Mouse (Mus musculus): ENCODE measurements at regions not wholly inside any gene's neighbourhood (a gene's known extent, or its start where the extent isn't known, plus 50 kb on each side); places are given as distances from the start of the nearest gene placed in this dataset.

DNA sequence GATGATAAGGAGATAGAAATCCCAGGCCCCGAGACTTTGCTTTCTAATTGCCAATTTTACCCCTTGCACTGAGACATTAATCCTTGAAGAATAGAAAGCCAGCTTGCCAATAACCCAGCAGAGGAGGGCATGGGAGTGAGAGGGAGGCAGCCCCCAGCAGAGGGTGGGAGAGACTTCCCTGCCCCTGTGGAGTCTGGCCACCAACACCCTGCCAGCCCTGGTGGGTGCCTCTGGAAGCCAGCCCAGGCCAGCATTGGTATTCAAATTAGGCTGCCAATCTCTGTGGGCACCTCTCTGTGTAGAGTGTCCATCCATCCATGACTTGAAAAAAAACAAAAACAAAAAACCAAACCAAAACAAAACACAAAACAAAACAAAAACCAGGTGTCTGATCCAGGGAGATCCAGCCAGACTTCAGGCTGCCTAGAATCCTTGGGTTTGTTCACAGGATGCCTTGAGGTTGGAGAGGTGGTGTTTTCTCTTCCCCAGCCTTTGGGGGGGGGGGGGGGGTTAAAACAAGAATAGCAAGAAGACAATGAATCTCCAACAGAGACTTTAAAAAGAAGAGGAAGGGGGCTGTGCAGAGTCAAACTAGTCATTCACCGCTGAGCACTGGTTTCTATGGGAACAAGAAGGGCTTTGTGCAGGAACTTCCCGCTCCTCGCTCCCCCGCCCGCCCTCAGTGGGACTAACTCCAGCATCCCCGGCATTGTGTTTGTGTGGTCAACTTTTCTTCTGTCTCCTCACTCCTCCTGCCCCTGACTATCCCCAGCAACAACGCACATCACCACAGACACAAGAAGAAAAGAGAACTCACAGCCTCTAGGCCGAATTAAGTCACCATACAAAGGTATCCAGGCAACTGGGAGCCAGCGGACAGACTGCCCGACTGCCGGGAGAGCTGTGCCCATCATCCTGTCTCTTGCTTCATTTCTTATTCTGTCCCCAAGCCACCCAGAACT, 236.3 kb upstream of the Pabpc6 start:
- DNase-seq: peak; percentile 23 to 64

DNA sequence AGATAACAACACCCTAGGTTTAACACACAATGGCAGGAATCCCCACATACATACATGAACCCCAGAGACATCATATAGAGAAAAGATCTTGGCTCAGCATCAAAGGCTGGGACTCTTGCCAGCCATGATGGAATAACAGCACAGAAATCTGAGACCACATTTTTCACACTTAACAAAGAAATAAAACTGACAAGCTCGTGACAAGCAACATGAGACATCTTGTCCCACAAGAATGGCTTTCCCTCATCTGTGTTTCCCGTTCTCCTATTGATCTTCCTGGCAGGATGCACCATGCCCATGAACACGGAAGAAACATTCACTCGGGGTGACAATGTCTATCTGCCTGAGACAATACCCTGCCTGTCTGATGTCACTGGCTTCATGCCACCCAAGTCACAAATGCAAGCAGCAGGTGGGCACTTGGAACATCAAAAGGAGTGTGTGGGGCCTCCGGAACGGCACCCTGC, 235.0 kb upstream of the Pabpc6 start:
- DNase-seq: peak; percentile 12 to 40

DNA sequence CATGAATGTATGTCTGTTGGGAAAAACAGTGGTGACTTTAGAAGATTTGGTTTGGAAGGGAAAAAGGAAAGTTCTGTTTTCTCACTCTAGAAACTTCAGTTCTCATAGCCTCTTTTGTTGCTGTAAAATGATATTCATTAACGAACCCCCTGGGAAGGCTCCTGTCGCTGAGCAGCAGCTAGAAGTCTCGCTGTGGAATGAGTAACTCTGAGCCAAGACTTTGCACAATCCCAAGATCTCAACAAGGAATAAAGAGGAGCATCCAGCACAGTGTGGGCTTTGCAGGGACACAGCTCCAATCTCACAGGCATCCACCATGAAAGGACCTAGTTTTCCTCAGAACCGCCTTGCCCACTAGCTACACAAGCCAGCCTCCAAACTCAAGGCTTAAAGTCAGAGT, 233.8 kb upstream of the Pabpc6 start:
- DNase-seq: no peak

DNA sequence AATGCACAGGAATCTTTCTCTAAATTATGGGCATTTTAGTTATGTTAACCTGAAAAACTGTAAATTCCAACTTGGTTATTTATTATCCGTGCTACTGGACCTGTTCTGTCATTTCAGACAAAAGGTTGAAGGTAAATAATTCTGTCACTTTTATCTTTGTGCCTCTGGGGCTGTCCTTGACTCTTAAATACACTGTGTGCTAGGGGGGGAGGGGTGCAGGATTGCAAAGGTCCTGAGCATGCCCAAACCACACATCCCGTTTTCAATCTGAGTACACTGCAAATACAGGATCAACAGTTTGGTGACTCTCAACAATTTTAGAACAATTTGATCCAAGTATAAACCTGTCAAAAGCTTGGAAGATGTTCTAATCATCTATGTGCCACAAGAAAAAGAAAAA, 227.4 kb upstream of the Pabpc6 start:
- DNase-seq: no peak

DNA sequence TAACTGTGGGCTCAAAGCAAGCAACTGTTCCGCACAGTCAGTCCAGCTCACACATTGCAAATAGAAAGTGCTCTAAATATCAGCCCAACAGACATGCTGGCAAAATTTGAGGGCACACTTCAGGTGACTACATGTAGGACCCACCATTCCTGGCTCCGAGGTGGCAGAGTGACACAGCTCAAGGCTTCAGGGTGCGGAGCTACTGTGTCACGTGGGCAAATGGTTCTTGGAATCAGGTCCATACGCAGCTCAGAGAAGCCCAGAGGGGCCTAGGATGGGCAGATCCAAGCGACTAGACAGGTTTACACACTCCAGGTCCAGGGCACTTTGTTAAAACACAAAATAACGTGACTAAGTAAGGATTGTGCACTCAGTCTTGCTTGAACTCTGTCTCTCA, 226.2 kb upstream of the Pabpc6 start:
- DNase-seq: no peak

DNA sequence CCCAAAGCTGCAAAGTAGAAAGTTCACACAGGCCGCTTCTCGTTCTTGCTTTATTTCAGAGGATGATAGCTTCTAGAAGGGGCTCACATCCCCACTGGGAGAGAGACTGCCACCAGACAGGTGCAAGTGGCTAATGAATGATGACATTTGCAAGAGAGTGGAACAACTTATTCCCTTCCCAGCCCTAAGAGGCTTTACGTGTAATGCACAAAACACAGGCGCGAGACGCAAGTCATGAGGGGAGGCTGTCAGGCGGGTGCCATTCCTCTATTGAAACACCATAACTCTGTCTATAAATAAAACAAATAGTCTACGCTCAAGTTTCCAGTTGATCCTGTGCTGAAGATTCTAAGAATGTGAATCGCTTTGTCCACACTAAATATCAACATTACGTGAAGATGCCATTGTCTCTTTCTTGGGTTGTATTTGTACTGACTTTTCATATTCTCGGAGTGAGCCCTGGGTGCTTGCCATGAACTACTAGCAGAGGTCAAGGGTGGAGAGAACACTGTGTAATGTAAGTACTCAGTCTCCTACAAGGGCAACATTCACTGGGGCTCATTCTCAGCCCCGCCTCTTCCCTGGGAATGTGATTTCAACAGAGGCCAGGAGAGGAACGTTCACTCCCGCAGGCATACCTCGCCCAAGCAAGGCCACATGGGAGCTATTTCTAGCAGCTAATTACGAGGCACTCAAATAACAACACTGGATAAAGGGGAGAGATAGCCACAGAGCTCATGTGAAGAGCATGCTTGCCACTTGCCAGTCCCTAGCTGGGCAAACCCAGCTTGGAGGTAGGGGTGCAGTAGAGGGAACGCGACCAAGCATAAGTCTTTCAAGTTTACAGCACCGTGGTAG, 225.5 kb upstream of the Pabpc6 start:
- no peak for DNase-seq

DNA sequence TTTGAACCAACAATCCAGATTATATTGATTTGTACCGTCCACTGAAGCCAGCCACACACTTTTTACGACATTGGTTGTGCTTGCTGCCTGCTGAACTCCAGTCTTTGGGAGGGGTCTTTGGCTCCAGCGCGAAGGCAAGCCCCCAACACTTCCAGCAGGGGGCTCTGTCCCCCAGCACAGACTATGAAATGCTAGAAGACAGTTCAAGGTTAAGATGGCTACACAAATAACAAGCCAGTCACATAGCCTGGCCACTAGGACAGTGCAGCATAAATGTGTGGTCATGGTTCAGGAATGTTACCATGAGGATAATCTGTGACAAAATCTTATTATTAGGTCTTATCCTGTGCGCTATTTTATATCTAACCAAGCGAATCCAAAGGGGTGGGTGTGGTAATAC, 224.4 kb upstream of the Pabpc6 start:
- no peak for DNase-seq

DNA sequence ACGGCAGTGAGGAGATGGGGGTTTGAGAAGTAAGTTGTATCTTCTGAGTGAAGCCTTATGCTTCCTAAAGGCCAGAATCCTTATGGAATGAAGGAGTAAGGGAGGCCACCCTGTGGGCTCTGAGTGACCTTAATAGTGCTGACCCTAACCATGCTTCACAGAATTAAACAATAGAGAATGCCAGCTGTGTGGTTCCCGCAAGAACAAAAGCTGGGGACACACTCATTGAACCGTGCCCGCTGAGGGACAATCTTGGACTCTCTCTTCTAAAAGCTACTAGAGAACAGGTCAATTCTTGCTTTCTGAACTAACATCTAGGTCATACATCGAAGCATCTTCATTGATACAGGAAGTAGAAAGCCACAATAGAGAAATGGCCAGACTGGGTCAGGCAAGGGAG, 223.3 kb upstream of the Pabpc6 start:
- no peak for DNase-seq

DNA sequence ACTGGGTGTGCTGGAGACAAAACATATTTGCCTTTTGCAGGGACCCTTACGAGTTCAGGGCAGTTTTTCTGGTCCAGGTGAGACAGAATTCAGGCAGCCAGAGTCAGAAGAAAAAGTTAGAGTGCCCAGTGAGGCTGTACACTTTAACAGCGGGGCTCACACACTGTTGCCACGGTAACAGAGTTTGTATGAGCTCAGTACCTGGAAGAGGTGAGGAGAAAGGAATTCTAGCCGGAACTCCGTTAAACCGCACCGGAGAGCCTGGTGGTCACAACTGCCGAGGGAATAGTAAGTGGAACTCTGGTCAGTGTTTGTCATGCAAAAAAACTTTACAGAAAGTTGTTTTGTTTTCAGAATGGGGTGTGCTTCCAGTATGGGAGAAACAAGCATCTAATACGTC, 222.6 kb upstream of the Pabpc6 start:
- no peak for DNase-seq

DNA sequence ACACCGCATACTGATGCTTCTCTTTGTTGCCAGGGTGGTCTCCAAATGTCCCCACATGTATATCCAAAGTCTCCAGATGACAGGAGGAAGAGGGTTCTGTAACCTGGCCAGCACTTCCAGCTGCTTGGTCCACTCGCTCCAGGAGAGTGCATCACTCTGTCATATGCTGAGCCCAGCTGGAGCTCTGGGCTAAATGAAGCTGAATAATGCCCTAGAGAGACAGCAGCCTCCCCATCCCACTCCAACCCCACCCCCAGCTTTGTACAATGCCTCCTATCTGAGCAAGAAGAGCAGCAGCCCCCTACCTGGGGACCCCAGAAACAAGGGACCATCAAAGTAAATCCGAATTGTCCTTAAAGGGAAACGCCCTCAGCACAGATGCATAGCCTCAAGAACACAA, 219.0 kb upstream of the Pabpc6 start:
- no peak for DNase-seq

DNA sequence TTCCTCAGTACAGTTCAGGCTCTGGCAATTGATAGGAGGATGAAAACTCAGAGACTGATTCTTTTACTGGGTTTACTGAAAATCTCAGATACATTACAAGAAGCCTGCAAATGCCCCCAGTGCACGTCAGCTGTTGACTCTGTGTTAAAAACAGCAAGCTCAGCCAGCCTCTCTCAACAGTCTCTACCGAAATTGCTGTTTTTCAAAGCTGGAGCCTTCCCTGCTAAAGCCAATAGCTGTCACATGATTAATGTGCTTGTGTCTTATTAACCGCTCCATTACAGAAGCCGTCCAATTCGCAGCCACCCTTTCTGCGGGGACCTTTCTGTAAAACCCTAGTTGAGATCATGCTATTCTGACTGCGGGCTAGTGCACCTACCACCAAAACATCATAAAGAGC, 215.6 kb upstream of the Pabpc6 start:
- no peak for DNase-seq

DNA sequence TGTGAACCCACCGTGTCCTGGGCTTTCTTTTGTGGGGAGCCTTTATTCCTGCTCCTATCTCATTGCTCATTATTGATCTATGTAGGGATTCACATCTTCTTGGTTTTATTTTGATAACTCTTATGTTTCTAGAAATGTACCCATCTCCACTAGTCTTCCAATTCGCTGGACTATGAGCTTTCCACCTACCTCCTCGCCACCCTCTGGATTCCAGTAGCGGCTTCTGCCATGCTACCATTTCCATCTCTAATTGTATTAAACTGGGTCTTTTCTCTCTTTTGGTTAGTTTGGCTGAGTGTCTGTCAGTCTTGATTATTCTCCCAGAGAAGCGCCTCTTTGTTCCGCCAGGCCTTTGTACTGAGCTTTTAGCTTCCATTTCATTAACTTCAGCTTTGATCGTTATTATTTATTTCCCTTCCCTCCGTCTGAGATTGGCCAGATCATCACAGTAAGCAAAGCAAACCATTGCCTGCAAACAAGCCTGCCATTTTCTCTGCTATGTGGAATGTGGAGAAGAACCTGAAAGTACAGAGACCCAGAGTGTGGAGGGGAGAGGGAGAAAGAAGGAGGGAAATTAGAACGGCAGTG, 213.2 kb upstream of the Pabpc6 start:
- DNase-seq: no peak

DNA sequence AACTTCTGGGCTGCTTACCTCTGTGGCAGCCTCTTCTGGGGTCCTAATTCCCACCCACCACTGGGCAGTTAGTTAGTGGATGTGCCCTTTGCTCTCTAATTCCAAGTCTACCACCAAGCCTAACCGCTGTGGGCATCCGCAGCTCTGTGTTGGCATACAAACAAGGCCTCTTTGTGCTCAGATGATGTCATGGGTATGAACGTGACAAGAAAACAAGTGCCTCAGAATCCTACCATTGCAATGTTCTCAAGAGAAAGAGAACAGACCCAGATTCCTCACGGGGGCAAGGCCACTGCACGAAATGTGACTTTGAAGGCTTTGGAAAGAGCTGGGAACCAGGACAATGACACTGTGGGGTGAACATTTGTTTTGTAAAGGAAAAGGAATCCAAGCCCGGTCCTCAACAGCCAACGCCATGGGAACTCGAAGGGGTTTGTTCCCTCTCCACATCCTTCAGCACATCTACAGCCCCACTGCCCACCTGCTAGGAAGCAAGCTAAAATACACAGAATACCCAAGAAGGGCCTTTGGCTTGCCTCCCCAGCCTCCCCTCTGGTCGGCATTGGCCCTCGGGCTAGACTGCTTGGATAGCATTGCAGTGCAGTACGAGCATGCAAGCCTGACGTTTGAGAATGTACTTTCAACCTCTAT, 210.2 kb upstream of the Pabpc6 start:
- DNase-seq: no peak

DNA sequence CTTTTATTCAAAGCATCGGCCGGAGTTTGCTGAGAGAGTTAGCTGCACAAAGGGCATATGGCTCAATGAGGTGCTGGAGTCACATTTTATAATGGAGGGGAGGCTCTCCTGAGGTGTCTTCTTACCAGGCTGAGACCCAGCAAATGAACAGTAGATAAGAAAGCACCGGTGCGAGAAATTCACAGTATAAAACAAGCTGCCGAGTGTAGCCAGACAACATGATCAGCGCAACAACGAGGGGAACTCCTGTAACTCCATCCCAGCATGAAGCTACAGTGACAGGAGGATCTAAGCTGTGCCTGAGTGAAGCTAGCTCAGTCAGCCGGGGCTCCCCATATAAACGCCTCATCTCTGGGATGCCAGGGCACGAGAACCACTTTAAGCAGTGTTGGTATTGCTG, 204.2 kb upstream of the Pabpc6 start:
- no peak for DNase-seq

DNA sequence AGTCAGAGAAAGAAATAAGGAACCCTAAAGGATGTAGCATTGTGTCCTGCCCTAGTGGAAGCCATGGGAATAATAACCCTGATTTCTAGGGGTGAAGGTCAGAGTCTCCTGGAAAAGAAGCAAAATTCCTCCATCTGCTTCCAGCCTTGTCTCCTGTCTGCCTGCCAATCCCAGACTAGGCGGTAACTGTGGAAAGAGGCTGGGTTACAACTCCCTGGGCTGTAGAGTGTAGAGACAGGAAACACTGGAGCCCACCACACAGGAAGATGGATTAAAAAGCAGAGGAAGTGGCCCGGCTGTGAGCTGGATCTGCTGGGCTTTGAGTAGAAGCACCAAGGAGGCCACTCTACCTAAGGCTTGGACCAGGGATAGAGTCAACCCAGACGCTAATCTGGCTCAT, 200.7 kb upstream of the Pabpc6 start:
- DNase-seq: no peak

DNA sequence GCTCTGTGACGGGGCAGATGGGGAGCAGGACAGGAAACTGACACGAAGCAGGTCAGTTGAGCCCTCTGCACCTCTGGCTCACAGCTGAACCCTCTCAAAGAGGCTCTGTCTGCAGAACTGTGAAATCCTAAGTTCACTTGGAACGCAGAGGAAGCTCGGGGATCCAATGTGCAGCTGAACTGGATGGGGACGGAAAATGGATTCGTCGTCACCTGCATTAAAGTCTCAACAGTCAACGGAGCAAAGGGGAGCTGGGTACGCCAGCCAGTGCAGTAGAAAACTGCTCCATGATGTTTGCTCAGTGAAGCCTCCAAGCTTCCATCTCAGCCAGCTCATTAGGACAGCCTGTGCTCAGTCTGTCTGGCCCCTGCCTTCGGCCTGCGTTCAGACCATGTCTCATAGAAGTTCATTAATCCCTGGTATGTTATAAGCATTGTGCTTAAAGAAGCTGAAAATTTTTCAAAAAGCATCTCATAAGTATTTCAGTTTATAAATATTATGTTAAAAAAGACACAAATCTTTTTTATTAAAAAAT, 199.3 kb upstream of the Pabpc6 start:
- DNase-seq: no peak

DNA sequence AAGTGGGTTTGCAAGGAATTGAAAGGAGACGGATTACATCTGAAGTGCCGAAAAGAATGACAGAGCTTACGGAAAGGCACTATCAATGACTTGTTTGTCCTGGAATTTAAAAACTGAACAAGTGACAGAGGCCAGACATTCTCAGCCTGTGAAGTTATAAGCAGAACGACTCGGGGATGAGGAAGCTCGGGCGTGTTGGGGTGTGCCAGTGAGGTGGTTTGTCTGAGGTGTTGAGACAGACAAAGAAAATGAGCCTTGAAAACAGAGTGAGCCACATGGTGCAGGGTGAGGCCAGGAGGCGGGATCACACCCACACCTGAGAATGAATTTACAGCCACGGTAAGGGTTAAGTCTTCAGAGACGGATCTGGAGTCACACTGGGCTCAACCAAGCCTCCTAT, 194.7 kb upstream of the Pabpc6 start:
- no peak for DNase-seq

DNA sequence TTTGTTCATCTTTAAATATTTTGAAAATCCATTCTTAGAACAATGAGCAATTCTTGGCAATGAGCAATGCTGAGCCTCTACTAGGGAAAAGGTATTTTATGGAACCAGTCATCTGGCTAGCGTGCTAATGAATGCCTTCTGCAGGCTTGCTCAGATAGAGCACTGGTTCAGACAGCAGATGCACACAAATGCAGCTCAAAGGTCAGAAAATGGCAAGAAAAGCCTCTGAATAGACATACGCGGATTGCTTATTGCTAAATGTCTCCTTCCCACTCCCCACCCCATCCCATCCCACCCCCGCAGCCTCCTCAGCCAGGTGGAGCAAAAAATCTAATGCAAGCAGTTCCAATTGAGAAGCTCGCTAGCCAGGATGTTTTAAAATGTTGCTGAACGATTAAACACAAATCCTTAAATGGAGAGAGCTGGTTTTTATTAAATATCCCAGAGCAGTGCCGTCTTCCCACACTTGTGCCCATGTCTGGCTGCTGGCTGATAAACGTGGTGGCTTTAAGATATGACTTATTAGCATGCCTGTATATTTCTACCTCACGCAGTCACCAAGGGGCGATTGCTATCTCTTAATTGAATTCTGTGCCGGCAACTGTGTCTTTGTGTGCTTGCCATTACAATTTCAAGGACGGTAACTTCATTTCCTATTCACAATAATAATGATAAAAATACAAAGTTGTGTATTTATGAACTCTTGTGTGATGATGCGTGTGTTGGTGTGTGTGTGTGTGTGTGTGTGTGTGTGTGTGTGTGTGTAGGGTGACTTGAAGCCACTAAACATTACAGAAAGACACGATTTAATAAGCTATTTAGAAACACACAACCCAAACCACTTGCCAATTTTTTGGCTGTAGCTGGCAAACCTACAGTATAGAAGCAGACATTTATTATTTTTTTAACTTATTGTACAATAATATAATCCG, 192.7 kb upstream of the Pabpc6 start:
- no peak for DNase-seq

DNA sequence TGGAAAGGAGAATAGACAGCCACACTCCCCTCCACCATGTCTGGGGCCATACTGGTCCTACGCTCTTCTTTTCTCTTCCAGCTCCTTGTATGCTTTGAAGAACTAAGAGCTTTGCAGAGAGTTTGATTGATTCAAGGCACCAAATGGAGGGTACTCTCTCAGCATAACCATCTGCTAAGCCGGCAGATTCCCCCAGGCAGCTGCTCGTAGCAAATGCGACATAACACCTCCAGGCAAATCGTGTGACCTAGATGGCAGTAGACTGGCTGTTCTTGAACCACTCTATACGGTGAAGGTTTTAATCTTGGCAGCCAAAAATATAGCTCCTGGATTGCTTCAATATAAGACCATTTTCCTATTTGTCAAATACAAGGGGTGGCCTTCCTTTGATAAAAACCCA, 191.8 kb upstream of the Pabpc6 start:
- DNase-seq: no peak

DNA sequence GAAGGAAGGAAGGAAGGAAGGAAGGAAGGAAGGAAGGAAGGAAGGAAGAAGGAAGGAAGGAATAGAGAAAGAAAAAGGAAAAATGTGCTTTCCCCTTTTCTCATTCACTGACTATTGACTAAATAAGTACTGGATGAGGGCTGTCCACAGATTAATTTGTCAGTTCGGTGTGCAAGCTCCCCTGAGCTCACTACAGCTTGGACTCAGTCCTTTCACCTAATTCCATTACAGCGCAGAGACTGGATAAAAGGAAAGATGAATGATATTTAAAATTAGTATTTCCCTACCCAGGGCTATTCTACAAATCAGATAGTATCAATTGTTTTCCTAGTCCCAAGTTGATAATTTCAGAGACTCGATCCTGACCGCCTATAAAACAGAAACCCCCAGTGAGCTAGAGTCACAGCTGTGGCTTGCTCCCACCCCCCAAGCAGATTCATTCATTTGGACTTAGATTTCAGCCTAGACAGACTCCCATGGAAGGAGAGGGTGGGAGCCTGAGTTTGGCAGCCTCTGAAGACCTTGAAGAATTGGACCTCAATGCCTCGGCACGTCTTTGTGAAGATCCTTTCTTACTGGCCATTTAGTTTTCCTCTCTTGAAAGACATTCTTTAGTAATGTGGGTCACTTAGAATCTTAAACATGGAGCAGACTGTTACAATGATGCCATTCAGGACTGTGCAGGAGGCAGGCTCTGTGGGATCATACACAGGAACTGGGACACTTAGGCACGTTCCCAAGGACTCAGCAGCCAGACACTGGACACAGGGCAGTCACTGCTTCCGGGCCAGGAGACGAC, 179.2 kb upstream of the Pabpc6 start:
- peak in 1 of 2 experiments; percentile 17 for DNase-seq

Data from cerebellum, postnatal 25 days (tissue).